Mouse (Mus musculus) liver, embryonic 16.5 days (tissue): Measurements from ENCODE around the gene Cpa2. TPM values are rescaled to one million over a fixed set of nuclear protein-coding genes. Genes with fewer than 3 reads are reported as not detected.

Experiments
- ATAC-seq: fragments of 200-750 bp; cut with Nextera tagmentation; 2 replicates; pipeline ENCODE4 v1.8.0; 2017; ENCODE audit warnings: low read depth, mild to moderate bottlenecking, moderate number of reproducible peaks, moderate library complexity
- H3K27ac ChIP-seq: fragments of 300-500 bp; sonication (generic); 2 replicates; pipeline ENCODE4 v1.5.1; 2014; ENCODE audit warnings: mild to moderate bottlenecking, low read length
- H3K27me3 ChIP-seq: fragments of 300-500 bp; sonication (generic); 2 replicates; pipeline ENCODE4 v1.6.1; 2014; ENCODE audit warnings: low read depth, low read length, mixed read lengths; ENCODE audit not compliant: control insufficient read depth, insufficient read depth
- H3K36me3 ChIP-seq: fragments of 300-500 bp; sonication (generic); 2 replicates; pipeline ENCODE4 v1.6.1; 2014; ENCODE audit warnings: mild to moderate bottlenecking; ENCODE audit not compliant: control insufficient read depth, insufficient read depth
- H3K4me1 ChIP-seq: fragments of 300-500 bp; sonication (generic); 2 replicates; pipeline ENCODE4 v1.6.1; 2014; ENCODE audit warnings: low read depth, low read length, mixed read lengths; ENCODE audit not compliant: control insufficient read depth
- H3K4me2 ChIP-seq: fragments of 300-500 bp; sonication (generic); 2 replicates; pipeline ENCODE4 v1.6.1; 2014; ENCODE audit warnings: low read depth, low read length, mixed read lengths
- H3K4me3 ChIP-seq: fragments of 300-500 bp; sonication (generic); 2 replicates; pipeline ENCODE4 v1.5.1; 2014; ENCODE audit warnings: low read depth, mild to moderate bottlenecking, low read length
- H3K9ac ChIP-seq: fragments of 300-500 bp; sonication (generic); 2 replicates; pipeline ENCODE4 v1.6.1; 2014; ENCODE audit warnings: low read depth, low read length
- H3K9me3 ChIP-seq: fragments of 300-500 bp; sonication (generic); replicated peaks from 2 replicates; pipeline ENCODE4 v1.6.1; 2016; ENCODE audit warnings: low read length; ENCODE audit not compliant: control insufficient read depth
- WGBS: fragments of 180-500 bp; shearing (Covaris S2); extraction: QIAGEN DNeasy Blood & Tissue Kit; methylation state at CpG from one replicate; pipeline ENCODE4 v1.1.7; 2014; ENCODE audit not compliant: insufficient replicate concordance; 5-methylcytosine and 5-hydroxymethylcytosine counted together
- polyA plus RNA-seq: library from polyadenylated mRNA; unstranded; fragments of >200 nt; fragmentation: Nextera tagmentation; extraction: Ambion mirVana; gene quantifications from 2 replicates; pipeline ENCODE4 v1.2.1, GENCODE M21; 2015

The Cpa2 gene
- polyA plus RNA-seq, 1 experiment from 2014 or later: 9.1 TPM

- no peak overlapping the region for H3K4me2 ChIP-seq
- 26% methylated on average over 19 of the region's 19 CpGs for WGBS
- H3K9me3 ChIP-seq: no peaks in the 10 kb centered on the region
- no peak overlapping the region for H3K9ac ChIP-seq
- H3K27ac ChIP-seq: no peak overlapping the region
- no peak for ATAC-seq
- H3K4me3 ChIP-seq: no peak overlapping the region
- H3K4me1 ChIP-seq: no peaks in the 10 kb centered on the region
- no peaks in the 10 kb centered on the region for H3K36me3 ChIP-seq
- H3K27me3 ChIP-seq: no peaks in the 10 kb centered on the region
Measured at GRCm38 (mm10) chr6:30526586-30527515, 14.5 kb upstream of the Cpa2 start.

GRCm38 (mm10) chr6:30528800-30529199 lies 12.6 kb upstream of the Cpa2 start:
- H3K4me3 ChIP-seq: no peak overlapping the region
- no peak overlapping the region for H3K4me2 ChIP-seq
- no peaks in the 10 kb centered on the region for H3K4me1 ChIP-seq
- WGBS: 53% methylated on average over 6 of the region's 6 CpGs
- no peaks in the 10 kb centered on the region for H3K9me3 ChIP-seq
- no peak overlapping the region for H3K27ac ChIP-seq
- H3K27me3 ChIP-seq: no peaks in the 10 kb centered on the region
- no peaks in the 10 kb centered on the region for H3K36me3 ChIP-seq
- no peak overlapping the region for H3K9ac ChIP-seq
- ATAC-seq: no peak

DNA sequence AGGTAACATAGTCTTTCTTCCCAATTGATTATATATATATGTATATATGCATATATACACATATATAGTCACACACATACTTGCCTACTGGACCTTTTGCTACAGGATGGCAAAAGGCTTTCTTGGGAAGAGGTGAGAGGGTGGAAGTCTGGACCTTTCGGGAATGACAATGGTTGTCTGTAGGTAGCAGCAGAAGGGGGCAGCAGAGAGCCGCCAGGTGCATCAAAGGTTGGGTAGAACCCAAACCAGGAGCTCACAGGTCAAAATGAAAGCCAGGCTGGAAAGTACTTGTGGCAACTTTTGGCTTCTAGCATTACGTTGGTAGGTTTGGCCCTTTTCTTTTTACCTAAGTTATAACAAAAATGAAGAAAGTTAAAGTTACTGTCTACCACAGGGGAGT lies 6.0 kb upstream of the Cpa2 start:
- H3K27ac ChIP-seq: no peak overlapping the region
- WGBS: 26% methylated on average over 3 of the region's 3 CpGs
- H3K4me2 ChIP-seq: no peak overlapping the region
- H3K27me3 ChIP-seq: no peaks in the 10 kb centered on the region; the same call in 1 of the 2 replicates
- no peak overlapping the region for H3K9ac ChIP-seq
- H3K36me3 ChIP-seq: no peaks in the 10 kb centered on the region
- no peaks in the 10 kb centered on the region for H3K4me1 ChIP-seq
- ATAC-seq: no peak
- no peaks in the 10 kb centered on the region for H3K9me3 ChIP-seq
- no peak overlapping the region for H3K4me3 ChIP-seq

DNA sequence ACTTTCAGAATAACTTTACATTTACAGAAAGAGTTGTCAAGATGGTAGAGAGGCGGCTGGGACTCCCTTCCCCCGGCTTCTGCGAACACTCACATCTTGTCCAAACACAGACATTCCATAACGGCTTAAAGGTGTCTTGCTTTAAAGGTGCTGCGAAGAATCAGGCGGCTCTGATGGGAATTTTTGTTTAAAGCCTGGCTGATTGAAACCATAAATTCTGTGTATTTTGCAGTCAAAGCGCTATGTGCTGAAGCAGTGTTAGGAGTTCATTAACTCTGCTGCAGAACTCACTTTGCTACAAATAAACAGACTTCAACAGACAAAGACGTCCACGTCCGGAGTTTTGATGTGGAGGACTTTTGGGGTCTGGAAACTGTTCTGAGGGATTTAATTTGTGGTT lies 3.1 kb upstream of the Cpa2 start:
- 64% methylated on average over 10 of the region's 10 CpGs for WGBS
- Histone ChIP-seq H3K4me3 (no peak overlapping the region), H3K4me2 (no peak overlapping the region), H3K4me1 (no peaks in the 10 kb centered on the region), H3K9ac (no peak overlapping the region), H3K9me3 (no peaks in the 10 kb centered on the region), H3K27ac (no peak overlapping the region), H3K27me3 (no peaks in the 10 kb centered on the region; the same call in none of the 2 replicates), H3K36me3 (no peaks in the 10 kb centered on the region)
- ATAC-seq: no peak

DNA sequence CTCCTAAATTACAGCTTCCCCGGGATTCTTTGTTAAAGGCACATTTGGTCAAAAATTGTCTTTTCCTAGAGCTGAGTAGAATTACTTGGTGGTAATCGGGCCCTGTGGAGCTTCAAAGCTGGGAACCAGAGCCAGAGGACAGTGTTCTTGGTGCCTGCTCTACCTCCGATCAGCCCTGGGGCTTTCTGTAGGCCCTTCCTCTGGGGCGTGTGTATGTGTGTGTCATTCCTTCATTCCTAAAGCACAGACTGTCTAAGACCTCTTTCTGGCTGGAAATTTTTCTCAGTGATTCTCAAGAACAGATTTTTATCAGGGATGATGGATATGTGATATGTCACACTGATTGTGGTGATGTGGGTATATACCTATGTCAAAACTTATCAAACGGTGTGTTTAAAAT lies 2.6 kb upstream of the Cpa2 start:
- Histone ChIP-seq H3K27ac (no peak overlapping the region), H3K9ac (no peak overlapping the region), H3K27me3 (peaks cover 3% of the 10 kb centered on the region), H3K36me3 (no peaks in the 10 kb centered on the region), H3K4me2 (no peak overlapping the region), H3K9me3 (no peaks in the 10 kb centered on the region), H3K4me3 (no peak overlapping the region), H3K4me1 (no peaks in the 10 kb centered on the region)
- no peak for ATAC-seq
- 63% methylated on average over 5 of the region's 5 CpGs for WGBS

GRCm38 (mm10) chr6:30542277-30542676 lies 895 bp downstream of the Cpa2 start:
- H3K36me3 ChIP-seq: no peaks in the 10 kb centered on the region
- no peak overlapping the region for H3K9ac ChIP-seq
- ATAC-seq: no peak
- 42% methylated on average over 6 of the region's 6 CpGs for WGBS
- H3K9me3 ChIP-seq: no peaks in the 10 kb centered on the region
- no peak overlapping the region for H3K4me2 ChIP-seq
- H3K27me3 ChIP-seq: peaks cover 13% of the 10 kb centered on the region
- no peaks in the 10 kb centered on the region for H3K4me1 ChIP-seq
- no peak overlapping the region for H3K27ac ChIP-seq
- no peak overlapping the region for H3K4me3 ChIP-seq

DNA sequence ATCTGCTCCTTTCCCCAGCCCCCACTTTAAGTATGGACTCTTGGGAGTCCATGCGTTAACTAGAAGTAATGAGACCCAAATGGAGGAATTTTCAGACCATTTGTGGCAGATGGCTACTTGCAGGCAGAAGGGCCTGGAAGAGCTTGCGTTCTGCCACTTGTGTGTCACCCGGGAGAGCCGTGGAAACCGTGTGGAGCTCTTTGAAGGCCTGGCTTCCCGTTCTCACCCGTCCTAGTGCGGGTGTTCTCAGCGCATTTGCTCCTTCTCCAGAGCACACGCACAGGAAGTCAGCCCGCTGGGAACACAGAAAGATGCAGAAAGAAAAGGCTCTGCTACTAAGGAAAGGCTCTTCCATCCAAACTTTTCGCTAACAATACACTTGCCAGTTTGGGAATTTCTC lies 1.7 kb downstream of the Cpa2 start:
- 33% methylated on average over 12 of the region's 12 CpGs for WGBS
- peaks cover 15% of the 10 kb centered on the region for H3K27me3 ChIP-seq

GRCm38 (mm10) chr6:30543851-30544250 lies 2.5 kb downstream of the Cpa2 start:
- Histone ChIP-seq H3K36me3 (no peaks in the 10 kb centered on the region), H3K9ac (no peak overlapping the region), H3K27me3 (peaks cover 20% of the 10 kb centered on the region), H3K4me1 (no peaks in the 10 kb centered on the region), H3K4me2 (no peak overlapping the region), H3K4me3 (no peak overlapping the region), H3K27ac (no peak overlapping the region), H3K9me3 (no peaks in the 10 kb centered on the region)
- ATAC-seq: no peak
- 24% methylated on average over 8 of the region's 8 CpGs for WGBS

More for the DNA sequence above, 1.7 kb downstream of the Cpa2 start:
- H3K36me3 ChIP-seq: no peaks in the 10 kb centered on the region
- no peak for ATAC-seq
- no peaks in the 10 kb centered on the region for H3K4me1 ChIP-seq
- no peak overlapping the region for H3K4me2 ChIP-seq
- no peak overlapping the region for H3K9ac ChIP-seq
- H3K4me3 ChIP-seq: no peak overlapping the region
- no peaks in the 10 kb centered on the region for H3K9me3 ChIP-seq
- H3K27ac ChIP-seq: no peak overlapping the region

DNA sequence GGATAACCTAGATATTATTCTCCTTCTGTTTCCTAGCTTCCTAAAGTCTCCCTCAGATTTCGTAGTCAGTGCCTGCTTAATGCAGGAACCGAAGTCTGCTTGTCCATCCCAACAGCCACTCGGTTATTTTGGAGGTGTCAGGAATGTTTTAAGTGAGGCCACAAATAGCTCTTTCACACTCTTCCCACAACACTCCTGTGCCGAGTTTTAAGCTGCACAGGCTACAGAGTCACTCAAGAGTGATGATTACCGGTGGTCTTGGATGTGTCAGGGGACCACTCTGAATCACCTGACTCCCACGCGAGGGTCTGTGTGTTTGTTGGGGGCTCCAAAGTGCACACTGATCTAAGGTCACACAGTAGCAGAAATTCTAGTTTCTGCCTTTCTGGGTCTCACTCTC lies 4.3 kb downstream of the Cpa2 start:
- no peak for ATAC-seq
- H3K9me3 ChIP-seq: no peaks in the 10 kb centered on the region
- peaks cover 30% of the 10 kb centered on the region for H3K27me3 ChIP-seq
- H3K36me3 ChIP-seq: no peaks in the 10 kb centered on the region
- H3K27ac ChIP-seq: no peak overlapping the region
- no peak overlapping the region for H3K4me2 ChIP-seq
- H3K4me1 ChIP-seq: no peaks in the 10 kb centered on the region
- 68% methylated on average over 7 of the region's 7 CpGs for WGBS
- H3K4me3 ChIP-seq: no peak overlapping the region
- no peak overlapping the region for H3K9ac ChIP-seq
